Mouse (Mus musculus) megakaryocyte, embryonic 14.5 days (primary cell): Measurements from ENCODE around the gene Zfhx3.

Experiments used
- FLI1 ChIP-seq: IDR thresholded peaks from 2 replicates; pipeline ENCODE4 v1.6.1; 2012; ENCODE audit warnings: low read length, inconsistent platforms, mixed read lengths
- GATA1 ChIP-seq: IDR thresholded peaks from 3 replicates; pipeline ENCODE4 v1.6.1; 2012; ENCODE audit warnings: mixed read lengths, low read length, inconsistent platforms, borderline replicate concordance

DNA sequence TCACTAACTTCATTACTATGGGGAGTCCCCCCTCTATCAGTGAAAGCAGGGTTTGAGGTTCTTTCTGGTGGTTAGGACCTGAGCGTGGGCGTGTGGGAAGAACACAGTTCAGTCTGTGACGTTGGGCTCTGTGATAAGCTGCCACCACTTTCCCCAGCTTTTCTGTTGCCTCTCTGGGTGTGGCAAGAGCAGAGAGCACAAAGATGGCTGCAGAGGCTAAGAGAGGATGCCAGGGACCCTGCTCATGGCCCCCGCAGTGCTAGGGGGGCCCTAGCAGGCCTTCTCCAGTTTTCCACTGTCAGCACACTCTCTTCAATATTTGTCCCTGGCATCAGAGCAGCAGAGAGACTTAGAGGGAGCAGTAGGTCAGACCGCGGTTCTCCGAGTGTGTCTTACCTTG lies 924.0 kb downstream of the Zfhx3 start:
- TF ChIP-seq GATA1 (no peak), FLI1 (no peak)
